In the genomic region with DNA sequence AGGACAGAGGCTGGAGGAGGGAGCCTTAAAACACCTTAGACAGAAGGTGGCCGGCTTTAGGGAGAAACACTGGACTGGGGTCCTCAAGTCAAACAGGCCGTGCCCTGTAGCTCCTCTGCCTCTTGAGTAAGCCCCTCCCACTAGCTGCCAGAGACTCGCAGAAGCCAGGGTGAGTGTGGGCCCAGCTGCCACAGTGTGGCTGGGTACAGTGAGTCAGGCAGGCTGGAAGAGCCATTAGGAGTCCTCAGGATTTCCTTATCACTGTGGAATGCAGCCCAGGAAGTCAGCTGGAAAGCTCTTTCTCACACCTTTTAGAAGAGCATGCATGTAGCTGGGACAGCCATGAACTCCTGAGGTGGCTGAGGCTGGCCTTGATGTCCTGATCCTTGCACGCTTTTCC, we compare ENCODE assay signal across 12 mouse cellular contexts. TPM values are rescaled to one million over a fixed set of nuclear protein-coding genes. Genes with fewer than 3 reads are reported as not detected.
DNase-seq lines count a peak whose midpoint lies in the region; ATAC-seq and TF ChIP-seq lines count a peak whose summit lies in the region.
"Had no signal": no experiment of that assay in that cellular context is flagged by ENCODE, and none has a peak within 500 bp of the region (broad histone marks: within the 10 kb centered on the region; RNA-seq: fewer than 3 reads in every experiment).

No protein-coding gene starts in this region.

- peak; percentile 34 for DNase-seq in gastrocnemius, postnatal 25 days
- no peak for DNase-seq in gastrocnemius, adult 8-10 months (ENCODE audit: low spot score in 2 of 2)
- DNase-seq in adipocyte (ENCODE audit: low spot score), result peak; percentile 68
- DNase-seq in mesoderm, embryonic 11.5 days (ENCODE audit: low read depth, low spot score), result peak; percentile 37
- no peak for DNase-seq in spleen, postnatal 10 days (ENCODE audit: low spot score in 2 of 2)
- DNase-seq in liver, postnatal 0 days, result no peak

- no peak overlapping the region for H3K4me3 ChIP-seq in intestine, embryonic 16.5 days (ENCODE audit: low read length)
- no peak overlapping the region for H3K4me3 ChIP-seq in liver, postnatal 0 days (ENCODE audit: low read depth, low read length)
- no peak overlapping the region for H3K4me3 ChIP-seq in midbrain, embryonic 16.5 days (ENCODE audit: low read depth, low read length)
- H3K4me3 ChIP-seq: erythroblast, embryonic 14.5 days had no signal

- peak; percentile 72; the same call in 1 of the 2 replicates for ATAC-seq in intestine, embryonic 16.5 days
- ATAC-seq in liver, postnatal 0 days, result no peak
- no peak for ATAC-seq in midbrain, embryonic 16.5 days

- peaks cover 12% of the 10 kb centered on the region for H3K4me1 ChIP-seq in intestine, embryonic 16.5 days (ENCODE audit: control insufficient read depth, insufficient read depth, low read length)
- no peaks in the 10 kb centered on the region for H3K4me1 ChIP-seq in liver, postnatal 0 days (ENCODE audit: insufficient read depth)
- no peaks in the 10 kb centered on the region for H3K4me1 ChIP-seq in midbrain, embryonic 16.5 days (ENCODE audit: control insufficient read depth, insufficient read depth, low read length)

- H3K4me2 ChIP-seq in intestine, embryonic 16.5 days (ENCODE audit: low read depth, low read length), result no peak overlapping the region
- no peak overlapping the region for H3K4me2 ChIP-seq in liver, postnatal 0 days (ENCODE audit: low read depth, low read length)
- no peak overlapping the region for H3K4me2 ChIP-seq in midbrain, embryonic 16.5 days (ENCODE audit: low read length)

- 29% methylated on average over 4 of the region's 4 CpGs for WGBS in intestine, embryonic 16.5 days
- WGBS in liver, postnatal 0 days (ENCODE audit: insufficient replicate concordance), result 32% methylated on average over 4 of the region's 4 CpGs
- WGBS in midbrain, embryonic 16.5 days, result 34% methylated on average over 4 of the region's 4 CpGs

- H3K27me3 ChIP-seq in intestine, embryonic 16.5 days (replicated peaks; ENCODE audit: control insufficient read depth, insufficient read depth, low read length), result no peaks in the 10 kb centered on the region
- H3K27me3 ChIP-seq in liver, postnatal 0 days (ENCODE audit: insufficient read depth, low read length), result no peaks in the 10 kb centered on the region
- H3K27me3 ChIP-seq in midbrain, embryonic 16.5 days (ENCODE audit: control insufficient read depth, insufficient read depth, low read depth, low read length), result no peaks in the 10 kb centered on the region

- peak overlapping the region; percentile 31 for H3K27ac ChIP-seq in intestine, embryonic 16.5 days (ENCODE audit: low read length)
- H3K27ac ChIP-seq in liver, postnatal 0 days (ENCODE audit: low read depth), result no peak overlapping the region
- no peak overlapping the region for H3K27ac ChIP-seq in midbrain, embryonic 16.5 days (ENCODE audit: low read length)

- 0 out of 2 replicates have a peak overlapping the region, but pooled peaks have one; percentile 1 for H3K9ac ChIP-seq in intestine, embryonic 16.5 days (ENCODE audit: low read depth, low read length)
- no peak overlapping the region for H3K9ac ChIP-seq in liver, postnatal 0 days (replicated peaks)
- no peak overlapping the region for H3K9ac ChIP-seq in midbrain, embryonic 16.5 days (ENCODE audit: low read depth, low read length)

- TF ChIP-seq CTCF in liver, postnatal 0 days (IDR thresholded peaks at IDR 0.05; ENCODE audit: low read depth), result no peak

- no peaks in the 10 kb centered on the region for H3K36me3 ChIP-seq in intestine, embryonic 16.5 days (ENCODE audit: control insufficient read depth, insufficient read depth, low read length)
- no peaks in the 10 kb centered on the region for H3K36me3 ChIP-seq in liver, postnatal 0 days (replicated peaks; ENCODE audit: insufficient read depth, low read length)
- no peaks in the 10 kb centered on the region for H3K36me3 ChIP-seq in midbrain, embryonic 16.5 days (ENCODE audit: control insufficient read depth, insufficient read depth, low read length)

- no peak for TF ChIP-seq EP300 in liver, postnatal 0 days (IDR thresholded peaks at IDR 0.05; ENCODE audit: low read depth)

- H3K9me3 ChIP-seq in intestine, embryonic 16.5 days (ENCODE audit: control insufficient read depth, low read length), result no peaks in the 10 kb centered on the region
- H3K9me3 ChIP-seq in liver, postnatal 0 days (ENCODE audit: low read length), result no peaks in the 10 kb centered on the region
- no peaks in the 10 kb centered on the region for H3K9me3 ChIP-seq in midbrain, embryonic 16.5 days (replicated peaks; ENCODE audit: control insufficient read depth, low read length, poor library complexity, severe bottlenecking)

RNA-seq across cellular contexts. Expression of gene Col1a1, which starts 19.5 kb away (rescaled TPM):
- total RNA-seq in gastrocnemius, postnatal 25 days (2021), result 1,000 to 10,000 TPM; 1,080 to 1,200 TPM
- 10 to 100 TPM; 30.9 to 90.6 (median 45.9) TPM for total RNA-seq in gastrocnemius, adult 8-10 months (2022)
- 890 and 1,013 TPM in 2 replicates for polyA plus RNA-seq in intestine, embryonic 16.5 days (2015; fragmentation: Nextera tagmentation; extraction: Ambion mirVana)
- polyA plus RNA-seq in liver, postnatal 0 days (2015; fragmentation: Nextera tagmentation; extraction: Ambion mirVana), result 29.8 and 37.8 TPM in 2 replicates
- polyA plus RNA-seq in midbrain, embryonic 16.5 days (2015; fragmentation: Nextera tagmentation; extraction: Ambion mirVana), result 58.1 and 84.6 TPM in 2 replicates
- total RNA-seq: hematopoietic stem cell, adult 5-6 weeks; megakaryocyte progenitor cell, adult 5-6 weeks; neutrophil, adult 5-6 weeks had no signal

RNA-seq across cellular contexts. Expression of gene Hils1, which starts 50.9 kb away (rescaled TPM):
- not detected for total RNA-seq in gastrocnemius, postnatal 25 days (2021)
- not detected for total RNA-seq in gastrocnemius, adult 8-10 months (2022)
- polyA plus RNA-seq in intestine, embryonic 16.5 days (2015; fragmentation: Nextera tagmentation; extraction: Ambion mirVana), result not detected in 2 replicates
- polyA plus RNA-seq in liver, postnatal 0 days (2015; fragmentation: Nextera tagmentation; extraction: Ambion mirVana), result not detected in 2 replicates
- polyA plus RNA-seq in midbrain, embryonic 16.5 days (2015; fragmentation: Nextera tagmentation; extraction: Ambion mirVana), result not detected in 2 replicates
- total RNA-seq: hematopoietic stem cell, adult 5-6 weeks; megakaryocyte progenitor cell, adult 5-6 weeks; neutrophil, adult 5-6 weeks had no signal
- polyA plus RNA-seq: erythroblast, embryonic 14.5 days had no signal

RNA-seq across cellular contexts. Expression of gene Sgca, which starts 59.6 kb away (rescaled TPM):
- 100 to 1,000 TPM; 255 to 276 TPM for total RNA-seq in gastrocnemius, postnatal 25 days (2021)
- total RNA-seq in gastrocnemius, adult 8-10 months (2022), result 100 to 1,000 TPM; 272 to 306 (median 288) TPM
- 0.26 and 0.36 TPM in 2 replicates for polyA plus RNA-seq in intestine, embryonic 16.5 days (2015; fragmentation: Nextera tagmentation; extraction: Ambion mirVana)
- 0.13 and 0.96 TPM in 2 replicates for polyA plus RNA-seq in liver, postnatal 0 days (2015; fragmentation: Nextera tagmentation; extraction: Ambion mirVana)
- polyA plus RNA-seq in midbrain, embryonic 16.5 days (2015; fragmentation: Nextera tagmentation; extraction: Ambion mirVana), result 0.20 TPM in 1 of 2 replicates, not detected in the other
- total RNA-seq: hematopoietic stem cell, adult 5-6 weeks; megakaryocyte progenitor cell, adult 5-6 weeks; neutrophil, adult 5-6 weeks had no signal
- polyA plus RNA-seq: erythroblast, embryonic 14.5 days had no signal

Comparison
In these comparisons a context has a peak if more than half of its experiments do, and no peak if none do; other contexts are left out.
1. DNase-seq: peak in gastrocnemius, postnatal 25 days (single experiment), adipocyte (single experiment) and mesoderm, embryonic 11.5 days (single experiment); none in gastrocnemius, adult 8-10 months (0 of 2), spleen, postnatal 10 days (0 of 2) and liver, postnatal 0 days (single experiment).
2. RNA of gene Col1a1, which starts 19.5 kb away (polyA plus RNA-seq): 890 to 1,013 TPM in intestine, embryonic 16.5 days; 58.1 to 84.6 TPM in midbrain, embryonic 16.5 days and 29.8 to 37.8 TPM in liver, postnatal 0 days; every median in the first group is over 10 times any median in the second.